Mouse (Mus musculus): ENCODE measurements around the gene Tbc1d1. TPM values are rescaled to one million over a fixed set of nuclear protein-coding genes. Genes with fewer than 3 reads are reported as not detected.

The Tbc1d1 gene
- polyA plus RNA-seq, 1 experiment: 41.8 TPM

GRCm38 (mm10) chr5:64212206-64212605 lies 56.1 kb downstream of the Tbc1d1 start:
- H3K79me2 ChIP-seq (ENCODE audit: control insufficient read depth, insufficient read depth): no peaks in the 10 kb centered on the region
- H3ac ChIP-seq (ENCODE audit: control insufficient read depth, insufficient read length): no peak overlapping the region
- H3K27me3 ChIP-seq (ENCODE audit: control insufficient read depth, insufficient read depth, insufficient read length): no peaks in the 10 kb centered on the region
- H3K4me3 ChIP-seq: no peak overlapping the region
- H3K36me3 ChIP-seq (ENCODE audit: control insufficient read depth, insufficient read depth): no peaks in the 10 kb centered on the region
- TF ChIP-seq POLR2AphosphoS2 (IDR thresholded peaks at IDR 0.05; ENCODE audit: insufficient read length, low read depth): no peak
- TF ChIP-seq CEBPB (IDR thresholded peaks at IDR 0.05; ENCODE audit: insufficient read depth, poor library complexity, severe bottlenecking): no peak
- no peak for TF ChIP-seq POLR2A (IDR thresholded peaks at IDR 0.05; ENCODE audit: insufficient read length, low read depth)
- no peak for TF ChIP-seq TCF12 (IDR thresholded peaks at IDR 0.05; ENCODE audit: insufficient read depth, poor library complexity, severe bottlenecking)
- TF ChIP-seq REST (IDR thresholded peaks at IDR 0.05; ENCODE audit: insufficient read depth, insufficient read length): no peak
- TF ChIP-seq USF1 (IDR thresholded peaks at IDR 0.05; ENCODE audit: low read depth): no peak
- no peak for TF ChIP-seq E2F4 (IDR thresholded peaks at IDR 0.05; ENCODE audit: insufficient read depth)
- no peak for TF ChIP-seq SRF (IDR thresholded peaks at IDR 0.05; ENCODE audit: control insufficient read depth, insufficient read length, low read depth)
- no peak for TF ChIP-seq TCF3 (IDR thresholded peaks at IDR 0.05; ENCODE audit: insufficient read length, low read depth)
- TF ChIP-seq MYOG (IDR thresholded peaks at IDR 0.05; ENCODE audit: control insufficient read depth in 1 of 3, insufficient read depth in 1 of 3, insufficient read length in 2 of 3, low read depth in 2 of 3): no peak
- no peak for TF ChIP-seq MYOD1 (IDR thresholded peaks at IDR 0.05; ENCODE audit: control insufficient read depth in 1 of 3, insufficient read length in 2 of 3, low read depth in 2 of 3)
- no peak for TF ChIP-seq MAX (IDR thresholded peaks at IDR 0.05; ENCODE audit: low read depth)
- H3K4me2 ChIP-seq (ENCODE audit: low read depth): no peak overlapping the region

- Histone ChIP-seq H3K79me2 (ENCODE audit: control insufficient read depth, insufficient read depth) (no peaks in the 10 kb centered on the region), H3K4me2 (ENCODE audit: low read depth) (no peak overlapping the region), H3ac (ENCODE audit: control insufficient read depth, insufficient read length) (no peak overlapping the region), H3K4me3 (no peak overlapping the region), H3K36me3 (ENCODE audit: control insufficient read depth, insufficient read depth) (no peaks in the 10 kb centered on the region), H3K27me3 (ENCODE audit: control insufficient read depth, insufficient read depth, insufficient read length) (no peaks in the 10 kb centered on the region)
- TF ChIP-seq TCF12 (IDR thresholded peaks at IDR 0.05; ENCODE audit: insufficient read depth, poor library complexity, severe bottlenecking): no peak
- no peak for TF ChIP-seq REST (IDR thresholded peaks at IDR 0.05; ENCODE audit: insufficient read depth, insufficient read length)
- TF ChIP-seq E2F4 (IDR thresholded peaks at IDR 0.05; ENCODE audit: insufficient read depth): no peak
- no peak for TF ChIP-seq SRF (IDR thresholded peaks at IDR 0.05; ENCODE audit: control insufficient read depth, insufficient read length, low read depth)
- no peak for TF ChIP-seq USF1 (IDR thresholded peaks at IDR 0.05; ENCODE audit: low read depth)
Observed at GRCm38 (mm10) chr5:64212619-64213018, 56.5 kb downstream of the Tbc1d1 start.

GRCm38 (mm10) chr5:64215806-64216205 lies 59.7 kb downstream of the Tbc1d1 start:
- no peak for TF ChIP-seq POLR2A (IDR thresholded peaks at IDR 0.05; ENCODE audit: insufficient read length, low read depth)
- TF ChIP-seq MAX (IDR thresholded peaks at IDR 0.05; ENCODE audit: low read depth): no peak
- TF ChIP-seq POLR2AphosphoS2 (IDR thresholded peaks at IDR 0.05; ENCODE audit: insufficient read length, low read depth): no peak
- no peak for TF ChIP-seq REST (IDR thresholded peaks at IDR 0.05; ENCODE audit: insufficient read depth, insufficient read length)
- TF ChIP-seq E2F4 (IDR thresholded peaks at IDR 0.05; ENCODE audit: insufficient read depth): no peak
- no peak for TF ChIP-seq MYOG (IDR thresholded peaks at IDR 0.05; ENCODE audit: control insufficient read depth in 1 of 3, insufficient read depth in 1 of 3, insufficient read length in 2 of 3, low read depth in 2 of 3)
- TF ChIP-seq CEBPB (IDR thresholded peaks at IDR 0.05; ENCODE audit: insufficient read depth, poor library complexity, severe bottlenecking): no peak
- no peak for TF ChIP-seq TCF3 (IDR thresholded peaks at IDR 0.05; ENCODE audit: insufficient read length, low read depth)
- TF ChIP-seq TCF12 (IDR thresholded peaks at IDR 0.05; ENCODE audit: insufficient read depth, poor library complexity, severe bottlenecking): no peak
- no peak for TF ChIP-seq MYOD1 (IDR thresholded peaks at IDR 0.05; ENCODE audit: control insufficient read depth in 1 of 3, insufficient read length in 2 of 3, low read depth in 2 of 3)
- TF ChIP-seq USF1 (IDR thresholded peaks at IDR 0.05; ENCODE audit: low read depth): no peak
- TF ChIP-seq SRF (IDR thresholded peaks at IDR 0.05; ENCODE audit: control insufficient read depth, insufficient read length, low read depth): no peak
- Histone ChIP-seq H3K36me3 (ENCODE audit: control insufficient read depth, insufficient read depth) (no peaks in the 10 kb centered on the region), H3K27me3 (ENCODE audit: control insufficient read depth, insufficient read depth, insufficient read length) (no peaks in the 10 kb centered on the region)

GRCm38 (mm10) chr5:64216326-64216725 lies 60.2 kb downstream of the Tbc1d1 start:
- H3K4me2 ChIP-seq (ENCODE audit: low read depth): no peak overlapping the region
- H3K4me3 ChIP-seq: no peak overlapping the region
- H3K36me3 ChIP-seq (ENCODE audit: control insufficient read depth, insufficient read depth): no peaks in the 10 kb centered on the region
- H3K79me2 ChIP-seq (ENCODE audit: control insufficient read depth, insufficient read depth): no peaks in the 10 kb centered on the region
- H3K27me3 ChIP-seq (ENCODE audit: control insufficient read depth, insufficient read depth, insufficient read length): no peaks in the 10 kb centered on the region
- TF ChIP-seq TCF3 (IDR thresholded peaks at IDR 0.05; ENCODE audit: insufficient read length, low read depth) (no peak), MYOG (IDR thresholded peaks at IDR 0.05; ENCODE audit: control insufficient read depth in 1 of 3, insufficient read depth in 1 of 3, insufficient read length in 2 of 3, low read depth in 2 of 3) (no peak), E2F4 (IDR thresholded peaks at IDR 0.05; ENCODE audit: insufficient read depth) (no peak), REST (IDR thresholded peaks at IDR 0.05; ENCODE audit: insufficient read depth, insufficient read length) (no peak)
- no peak overlapping the region for H3ac ChIP-seq (ENCODE audit: control insufficient read depth, insufficient read length)

More at GRCm38 (mm10) chr5:64215806-64216205, 59.7 kb downstream of the Tbc1d1 start:
- Histone ChIP-seq H3K79me2 (ENCODE audit: control insufficient read depth, insufficient read depth) (no peaks in the 10 kb centered on the region), H3K4me3 (no peak overlapping the region), H3K4me2 (ENCODE audit: low read depth) (no peak overlapping the region), H3ac (ENCODE audit: control insufficient read depth, insufficient read length) (no peak overlapping the region)

GRCm38 (mm10) chr5:64217256-64217655 lies 61.2 kb downstream of the Tbc1d1 start:
- no peaks in the 10 kb centered on the region for H3K79me2 ChIP-seq (ENCODE audit: control insufficient read depth, insufficient read depth)
- H3K27me3 ChIP-seq (ENCODE audit: control insufficient read depth, insufficient read depth, insufficient read length): no peaks in the 10 kb centered on the region
- H3ac ChIP-seq (ENCODE audit: control insufficient read depth, insufficient read length): no peak overlapping the region
- no peak for TF ChIP-seq MYOG (IDR thresholded peaks at IDR 0.05; ENCODE audit: control insufficient read depth in 1 of 3, insufficient read depth in 1 of 3, insufficient read length in 2 of 3, low read depth in 2 of 3)
- TF ChIP-seq CEBPB (IDR thresholded peaks at IDR 0.05; ENCODE audit: insufficient read depth, poor library complexity, severe bottlenecking): no peak
- TF ChIP-seq MAX (IDR thresholded peaks at IDR 0.05; ENCODE audit: low read depth): no peak
- no peak for TF ChIP-seq POLR2AphosphoS2 (IDR thresholded peaks at IDR 0.05; ENCODE audit: insufficient read length, low read depth)
- no peak for TF ChIP-seq E2F4 (IDR thresholded peaks at IDR 0.05; ENCODE audit: insufficient read depth)
- no peak for TF ChIP-seq MYOD1 (IDR thresholded peaks at IDR 0.05; ENCODE audit: control insufficient read depth in 1 of 3, insufficient read length in 2 of 3, low read depth in 2 of 3)
- no peak for TF ChIP-seq REST (IDR thresholded peaks at IDR 0.05; ENCODE audit: insufficient read depth, insufficient read length)
- TF ChIP-seq USF1 (IDR thresholded peaks at IDR 0.05; ENCODE audit: low read depth): no peak
- H3K4me2 ChIP-seq (ENCODE audit: low read depth): no peak overlapping the region
- H3K36me3 ChIP-seq (ENCODE audit: control insufficient read depth, insufficient read depth): no peaks in the 10 kb centered on the region
- H3K4me3 ChIP-seq: no peak overlapping the region

Data from myocyte (in vitro differentiated cells).